Comparison of ENCODE assay signal across 8 mouse cellular contexts in genomic region chr5:114979250-114980121, GRCm38 (mm10). TPM values are rescaled to one million over a fixed set of nuclear protein-coding genes. Genes with fewer than 3 reads are reported as not detected.
DNase-seq lines count a peak whose midpoint lies in the region; ATAC-seq and TF ChIP-seq lines count a peak whose summit lies in the region.

No protein-coding gene starts in this region.

- no peaks in the 10 kb centered on the region for H3K36me3 ChIP-seq in embryonic facial prominence, embryonic 12.5 days
- H3K36me3 ChIP-seq in limb, embryonic 11.5 days (ENCODE audit: control insufficient read depth, insufficient read depth, low read length), result no peaks in the 10 kb centered on the region
- H3K36me3 ChIP-seq in midbrain, embryonic 13.5 days, result no peaks in the 10 kb centered on the region
- H3K36me3 ChIP-seq in small intestine, adult 2 months (ENCODE audit: control insufficient read depth, insufficient read depth, low read length), result 0 out of 2 replicates have a peak, but pooled peaks cover 2% of the 10 kb centered on the region

- 0 out of 2 replicates have a peak, but pooled peaks have one; percentile 32 for ATAC-seq in embryonic facial prominence, embryonic 12.5 days (ENCODE audit: insufficient number of reproducible peaks, insufficient read depth, low FRiP score, low TSS enrichment)
- ATAC-seq in limb, embryonic 11.5 days (ENCODE audit: insufficient number of reproducible peaks, low FRiP score, low TSS enrichment, low read depth), result peak; percentile 35; the same call in 1 of the 2 replicates
- 0 out of 2 replicates have a peak, but pooled peaks have one; percentile 45 for ATAC-seq in midbrain, embryonic 13.5 days

- peak overlapping the region; percentile 49 for H3K9ac ChIP-seq in embryonic facial prominence, embryonic 12.5 days
- peak overlapping the region; percentile 56 for H3K9ac ChIP-seq in limb, embryonic 11.5 days (ENCODE audit: low read length)
- H3K9ac ChIP-seq in midbrain, embryonic 13.5 days (replicated peaks), result peak overlapping the region; percentile 19; the same call in 1 of the 2 replicates

- no peak overlapping the region for H3K27ac ChIP-seq in embryonic facial prominence, embryonic 12.5 days
- H3K27ac ChIP-seq in limb, embryonic 11.5 days (replicated peaks; ENCODE audit: low read depth, low read length), result no peak overlapping the region
- H3K27ac ChIP-seq in midbrain, embryonic 13.5 days, result no peak overlapping the region
- peak overlapping the region; percentile 88 for H3K27ac ChIP-seq in small intestine, adult 2 months (ENCODE audit: insufficient read depth, low read depth, low read length)

- no peaks in the 10 kb centered on the region for H3K27me3 ChIP-seq in embryonic facial prominence, embryonic 12.5 days
- no peaks in the 10 kb centered on the region for H3K27me3 ChIP-seq in limb, embryonic 11.5 days (ENCODE audit: control insufficient read depth, insufficient read depth, low read length)
- no peaks in the 10 kb centered on the region for H3K27me3 ChIP-seq in midbrain, embryonic 13.5 days
- no peaks in the 10 kb centered on the region for H3K27me3 ChIP-seq in small intestine, adult 2 months (ENCODE audit: control insufficient read depth, insufficient read depth, low read length)

- peak overlapping the region; percentile 39 for H3K4me3 ChIP-seq in embryonic facial prominence, embryonic 12.5 days
- H3K4me3 ChIP-seq in limb, embryonic 11.5 days (ENCODE audit: low read depth, low read length), result peak overlapping the region; percentile 32
- peak overlapping the region; percentile 35 for H3K4me3 ChIP-seq in midbrain, embryonic 13.5 days (replicated peaks)
- peak overlapping the region; percentile 45 for H3K4me3 ChIP-seq in small intestine, adult 2 months (ENCODE audit: low read depth, low read length)

- H3K9me3 ChIP-seq in embryonic facial prominence, embryonic 12.5 days, result no peaks in the 10 kb centered on the region
- no peaks in the 10 kb centered on the region for H3K9me3 ChIP-seq in limb, embryonic 11.5 days (ENCODE audit: control insufficient read depth, low read length)
- H3K9me3 ChIP-seq in midbrain, embryonic 13.5 days, result no peaks in the 10 kb centered on the region

- no peak; the same call in 1 of the 2 replicates for TF ChIP-seq POLR2A in small intestine, adult 2 months (IDR thresholded peaks at IDR 0.05; ENCODE audit: low read depth, low read length)

- 5% methylated on average over 32 of the region's 32 CpGs for WGBS in embryonic facial prominence, embryonic 12.5 days
- 5% methylated on average over 32 of the region's 32 CpGs for WGBS in limb, embryonic 11.5 days
- 4% methylated on average over 32 of the region's 32 CpGs for WGBS in midbrain, embryonic 13.5 days
- WGBS in small intestine, adult 2 months, result 15% methylated on average over 32 of the region's 32 CpGs

- peaks cover 11% of the 10 kb centered on the region; the same call in 1 of the 2 replicates for H3K4me1 ChIP-seq in embryonic facial prominence, embryonic 12.5 days
- H3K4me1 ChIP-seq in limb, embryonic 11.5 days (ENCODE audit: control insufficient read depth, insufficient read depth, low read length), result peaks cover 11% of the 10 kb centered on the region; the same call in 1 of the 2 replicates
- peaks cover 12% of the 10 kb centered on the region for H3K4me1 ChIP-seq in midbrain, embryonic 13.5 days (replicated peaks)
- H3K4me1 ChIP-seq in small intestine, adult 2 months (ENCODE audit: control insufficient read depth, insufficient read depth, insufficient read length, low read length), result peaks cover 24% of the 10 kb centered on the region

- peak overlapping the region; percentile 89 for H3K4me2 ChIP-seq in embryonic facial prominence, embryonic 12.5 days (replicated peaks)
- peak overlapping the region; percentile 79 for H3K4me2 ChIP-seq in limb, embryonic 11.5 days (ENCODE audit: low read depth, severe bottlenecking)
- H3K4me2 ChIP-seq in midbrain, embryonic 13.5 days (replicated peaks), result peak overlapping the region; percentile 67

- peak; percentile 98 for TF ChIP-seq CTCF in small intestine, adult 2 months (IDR thresholded peaks at IDR 0.05; ENCODE audit: extremely low read depth, insufficient read length, insufficient replicate concordance, low read depth, low read length)

- DNase-seq in 416B (ENCODE audit: low read depth), result peak; percentile 73
- peak; percentile 74 to 78 for DNase-seq in adrenal gland, postnatal 36 days
- DNase-seq in heart, adult 18-20 months, result peak; percentile 79 to 85
- peak; percentile 79 for DNase-seq in kidney, adult 18-20 months
- DNase-seq in limb, embryonic 11.5 days (ENCODE audit: low spot score), result peak; percentile 83

RNA-seq across cellular contexts. Expression of gene Hnf1a, which starts 8.6 kb away (rescaled TPM):
- total RNA-seq in adrenal gland, postnatal 36 days (2021), result under 1 TPM in 1 of 2 experiments, not detected in 1; 0.10 TPM
- 0.05 TPM in 1 of 2 replicates, not detected in the other for polyA plus RNA-seq in embryonic facial prominence, embryonic 12.5 days (2016; fragmentation: Nextera tagmentation; extraction: Ambion mirVana)
- not detected for total RNA-seq in heart, adult 18-20 months (2021)
- not detected in 2 replicates for polyA plus RNA-seq in limb, embryonic 11.5 days (2014; fragmentation: Nextera tagmentation; extraction: Ambion mirVana)
- polyA plus RNA-seq in midbrain, embryonic 13.5 days (2015; fragmentation: Nextera tagmentation; extraction: Ambion mirVana), result 0.06 TPM in 1 of 2 replicates, not detected in the other
- 24.1 and 46.9 TPM in 2 replicates for polyA plus RNA-seq in small intestine, adult 2 months (2012; rRNA removed)

RNA-seq across cellular contexts. Expression of gene Sppl3, which starts 31.5 kb away (rescaled TPM):
- 10 to 100 TPM; 52.0 to 54.1 TPM for total RNA-seq in adrenal gland, postnatal 36 days (2021)
- 19.9 and 32.7 TPM in 2 replicates for polyA plus RNA-seq in embryonic facial prominence, embryonic 12.5 days (2016; fragmentation: Nextera tagmentation; extraction: Ambion mirVana)
- 10 to 100 TPM; 30.1 to 32.2 TPM for total RNA-seq in heart, adult 18-20 months (2021)
- polyA plus RNA-seq in limb, embryonic 11.5 days (2014; fragmentation: Nextera tagmentation; extraction: Ambion mirVana), result 30.9 and 43.5 TPM in 2 replicates
- 17.6 TPM in 2 replicates for polyA plus RNA-seq in midbrain, embryonic 13.5 days (2015; fragmentation: Nextera tagmentation; extraction: Ambion mirVana)
- polyA plus RNA-seq in small intestine, adult 2 months (2012; rRNA removed), result 36.9 and 101 TPM in 2 replicates

RNA-seq across cellular contexts. Expression of gene 2210016L21Rik, which starts 37.5 kb away (rescaled TPM):
- 10 to 100 TPM; 41.4 to 45.7 TPM for total RNA-seq in adrenal gland, postnatal 36 days (2021)
- 65.4 and 73.8 TPM in 2 replicates for polyA plus RNA-seq in embryonic facial prominence, embryonic 12.5 days (2016; fragmentation: Nextera tagmentation; extraction: Ambion mirVana)
- total RNA-seq in heart, adult 18-20 months (2021), result 10 to 100 TPM; 25.3 to 28.0 TPM
- 55.2 and 56.8 TPM in 2 replicates for polyA plus RNA-seq in limb, embryonic 11.5 days (2014; fragmentation: Nextera tagmentation; extraction: Ambion mirVana)
- polyA plus RNA-seq in midbrain, embryonic 13.5 days (2015; fragmentation: Nextera tagmentation; extraction: Ambion mirVana), result 87.9 and 91.5 TPM in 2 replicates
- 8.5 and 13.6 TPM in 2 replicates for polyA plus RNA-seq in small intestine, adult 2 months (2012; rRNA removed)

RNA-seq across cellular contexts. Expression of gene Oasl1, which starts 56.4 kb away (rescaled TPM):
- total RNA-seq in adrenal gland, postnatal 36 days (2021), result 1 to 10 TPM; 1.8 to 2.4 TPM
- 0.38 and 0.65 TPM in 2 replicates for polyA plus RNA-seq in embryonic facial prominence, embryonic 12.5 days (2016; fragmentation: Nextera tagmentation; extraction: Ambion mirVana)
- total RNA-seq in heart, adult 18-20 months (2021), result under 1 TPM; 0.39 to 0.82 TPM
- polyA plus RNA-seq in limb, embryonic 11.5 days (2014; fragmentation: Nextera tagmentation; extraction: Ambion mirVana), result 0.54 and 0.59 TPM in 2 replicates
- polyA plus RNA-seq in midbrain, embryonic 13.5 days (2015; fragmentation: Nextera tagmentation; extraction: Ambion mirVana), result 0.28 TPM in 1 of 2 replicates, not detected in the other
- polyA plus RNA-seq in small intestine, adult 2 months (2012; rRNA removed), result 88.2 and 139 TPM in 2 replicates

Comparison
In these comparisons a context has a peak if more than half of its experiments do, and no peak if none do; other contexts are left out.
1. RNA of gene Hnf1a, which starts 8.6 kb away (polyA plus RNA-seq): 24.1 to 46.9 TPM in small intestine, adult 2 months; 0.05 TPM in embryonic facial prominence, embryonic 12.5 days, 0.06 TPM in midbrain, embryonic 13.5 days and not detected in limb, embryonic 11.5 days; every median in the first group is over 10 times any median in the second.
2. Peak in every context shown above with its lines, with median percentiles within 50 percentile points of each other: DNase-seq, ATAC-seq, H3K4me2 ChIP-seq, H3K4me3 ChIP-seq and H3K9ac ChIP-seq.